Mouse (Mus musculus): ENCODE measurements around the gene Arhgap27.

The Arhgap27 gene

GRCm38 (mm10) chr11:103356032-103356571, 7.4 kb downstream of the Arhgap27 start:
- DNase-seq (ENCODE audit: low read depth, low spot score) = no peak

GRCm38 (mm10) chr11:103355251-103355650, 8.2 kb downstream of the Arhgap27 start:
- no peak for DNase-seq (ENCODE audit: low read depth, low spot score)

GRCm38 (mm10) chr11:103354033-103354432, 9.5 kb downstream of the Arhgap27 start:
- DNase-seq (ENCODE audit: low read depth, low spot score) = no peak

- DNase-seq (ENCODE audit: low read depth, low spot score) = no peak
These were observed 11.2 kb downstream of the Arhgap27 start for GRCm38 (mm10) chr11:103352239-103352814.

GRCm38 (mm10) chr11:103350711-103351315, 12.7 kb downstream of the Arhgap27 start:
- DNase-seq (ENCODE audit: low read depth, low spot score) = no peak

- DNase-seq (ENCODE audit: low read depth, low spot score) = no peak
These were observed 13.8 kb downstream of the Arhgap27 start for GRCm38 (mm10) chr11:103349699-103350098.

GRCm38 (mm10) chr11:103346657-103347056, 16.8 kb downstream of the Arhgap27 start:
- DNase-seq (ENCODE audit: low read depth, low spot score) = no peak

- DNase-seq (ENCODE audit: low read depth, low spot score) = no peak
These were observed 17.3 kb downstream of the Arhgap27 start for GRCm38 (mm10) chr11:103346236-103346635.

- DNase-seq (ENCODE audit: low read depth, low spot score) = no peak
These were observed 17.9 kb downstream of the Arhgap27 start for GRCm38 (mm10) chr11:103345408-103346091.

GRCm38 (mm10) chr11:103344494-103345332, 18.8 kb downstream of the Arhgap27 start:
- no peak for DNase-seq (ENCODE audit: low read depth, low spot score)

- no peak for DNase-seq (ENCODE audit: low read depth, low spot score)
These were observed 19.6 kb downstream of the Arhgap27 start for GRCm38 (mm10) chr11:103343881-103344280.

GRCm38 (mm10) chr11:103343063-103343462, 20.4 kb downstream of the Arhgap27 start:
- DNase-seq (ENCODE audit: low read depth, low spot score) = no peak

- no peak for DNase-seq (ENCODE audit: low read depth, low spot score)
These were observed 22.8 kb downstream of the Arhgap27 start for GRCm38 (mm10) chr11:103340677-103341076.

- DNase-seq (ENCODE audit: low read depth, low spot score) = no peak
These were observed 23.4 kb downstream of the Arhgap27 start for GRCm38 (mm10) chr11:103340130-103340529.

- no peak for DNase-seq (ENCODE audit: low read depth, low spot score)
These were observed 23.9 kb downstream of the Arhgap27 start for GRCm38 (mm10) chr11:103339414-103340119.

GRCm38 (mm10) chr11:103338671-103339070, 24.8 kb downstream of the Arhgap27 start:
- no peak for DNase-seq (ENCODE audit: low read depth, low spot score)

- DNase-seq (ENCODE audit: low read depth, low spot score) = no peak
These were observed 25.4 kb downstream of the Arhgap27 start for GRCm38 (mm10) chr11:103338119-103338518.

GRCm38 (mm10) chr11:103337180-103337579, 26.3 kb downstream of the Arhgap27 start:
- DNase-seq (ENCODE audit: low read depth, low spot score) = no peak

GRCm38 (mm10) chr11:103335561-103335960, 27.9 kb downstream of the Arhgap27 start:
- no peak for DNase-seq (ENCODE audit: low read depth, low spot score)

- no peak for DNase-seq (ENCODE audit: low read depth, low spot score)
These were observed 28.6 kb downstream of the Arhgap27 start for GRCm38 (mm10) chr11:103334925-103335324.

Data from c-Kit-negative CD71-positive TER-119-positive erythroid progenitor cells, embryonic 14.5 days (primary cell).